Mouse (Mus musculus): ENCODE measurements around the gene Olfr1415. TPM values are rescaled to one million over a fixed set of nuclear protein-coding genes. Genes with fewer than 3 reads are reported as not detected.

The Olfr1415 gene
- total and polyA plus RNA-seq, 3 experiments: not detected

- Histone ChIP-seq H3K4me3 (replicated peaks in 1 of 3; ENCODE audit: low read depth in 2 of 3, low read length in 2 of 3, poor library complexity in 1 of 3) (no peak overlapping the region), H3K36me3 (replicated peaks in 1 of 2; ENCODE audit: control insufficient read depth in 1 of 2, insufficient read depth in 1 of 2, low read length in 1 of 2) (no peaks in the 10 kb centered on the region), H3K27ac (ENCODE audit: insufficient read depth, low read depth) (no peak overlapping the region), H3K79me2 (replicated peaks; ENCODE audit: control insufficient read depth, extremely low read depth, insufficient read depth, poor library complexity, severe bottlenecking) (no peaks in the 10 kb centered on the region), H3K9ac (ENCODE audit: insufficient read depth, low read depth) (no peak overlapping the region), H3K4me1 (ENCODE audit: control insufficient read depth in 1 of 2, insufficient read depth in 2 of 2) (no peaks in the 10 kb centered on the region), H3K4me2 (ENCODE audit: insufficient read depth, low read depth, poor library complexity, severe bottlenecking) (no peak overlapping the region), H3K9me3 (replicated peaks; ENCODE audit: low read length) (no peaks in the 10 kb centered on the region), H3K27me3 (replicated peaks) (peaks cover 58% of the 10 kb centered on the region)
- DNase-seq (ENCODE audit: extremely low read depth): no peak
- in situ Hi-C loops (cut with MboI; ENCODE audit: low pct_ligation_motif_present, low pct_unique_long_range_greater_than_20kb, low sequenced_read_pairs) (no loop called here), dilution Hi-C loops (cut with MboI; ENCODE audit: extremely low pct_ligation_motif_present, extremely low pct_unique_long_range_greater_than_20kb, low sequenced_read_pairs) (no loop called here)
- TF ChIP-seq CHD2 (IDR thresholded peaks at IDR 0.05; ENCODE audit: low read length): no peak
- TF ChIP-seq MYC (IDR thresholded peaks at IDR 0.05; ENCODE audit: low read depth, low read length): no peak
- TF ChIP-seq ZNF384 (IDR thresholded peaks at IDR 0.05; ENCODE audit: low read depth, low read length): no peak
- no peak for TF ChIP-seq KAT2A (IDR thresholded peaks at IDR 0.05; ENCODE audit: insufficient replicate concordance, low read length)
- no peak for TF ChIP-seq CHD1 (IDR thresholded peaks at IDR 0.05; ENCODE audit: low read depth, low read length)
- TF ChIP-seq SMC3 (IDR thresholded peaks at IDR 0.05; ENCODE audit: low read depth, low read length): no peak
- no peak for TF ChIP-seq SIN3A (IDR thresholded peaks at IDR 0.05; ENCODE audit: low read length)
- no peak for TF ChIP-seq MAFK (IDR thresholded peaks at IDR 0.05; ENCODE audit: insufficient replicate concordance, low read length)
- TF ChIP-seq RCOR1 (conservative IDR thresholded peaks at IDR 0.05; ENCODE audit: low read depth, low read length): no peak
- TF ChIP-seq GABPA (IDR thresholded peaks at IDR 0.05; ENCODE audit: insufficient replicate concordance, low read depth, low read length): no peak
- no peak for TF ChIP-seq MAX (IDR thresholded peaks at IDR 0.05; ENCODE audit: low read length)
- no peak for TF ChIP-seq POLR2A (IDR thresholded peaks at IDR 0.05; ENCODE audit: low read depth, low read length)
- TF ChIP-seq E2F4 (IDR thresholded peaks at IDR 0.05; ENCODE audit: insufficient replicate concordance, low read depth, low read length): no peak
- no peak for TF ChIP-seq USF2 (conservative IDR thresholded peaks at IDR 0.05; ENCODE audit: low read depth, low read length)
- no peak for TF ChIP-seq PAX5 (IDR thresholded peaks at IDR 0.05; ENCODE audit: low read length)
- no peak for TF ChIP-seq TBP (conservative IDR thresholded peaks at IDR 0.05; ENCODE audit: low read depth, low read length)
- no peak for TF ChIP-seq JUND (conservative IDR thresholded peaks at IDR 0.05; ENCODE audit: low read depth, low read length)
- no peak for TF ChIP-seq NELFE (IDR thresholded peaks at IDR 0.05; ENCODE audit: low read depth, low read length)
Observed at GRCm38 (mm10) chr1:92523764-92524163, 27.9 kb upstream of the Olfr1415 start.

DNA sequence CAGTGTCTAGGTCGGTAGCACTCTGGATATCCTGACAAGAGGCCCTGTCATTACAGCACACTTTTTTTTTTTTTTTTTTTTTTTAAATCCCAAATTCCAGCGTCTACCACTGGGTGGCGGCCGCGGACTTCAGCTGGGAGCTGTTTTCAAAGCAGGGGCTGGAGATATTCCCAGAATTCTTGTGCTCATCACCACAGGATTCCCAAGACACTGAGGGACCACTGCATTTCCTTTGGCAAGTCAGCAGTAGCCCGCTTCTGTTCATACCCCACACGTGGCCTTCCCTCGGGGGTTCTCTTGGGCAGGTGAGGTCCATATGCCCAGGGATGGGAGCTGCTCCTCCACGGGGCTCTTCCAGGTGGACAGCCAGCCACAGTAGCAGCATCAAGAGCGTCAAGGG is 25.5 kb upstream of the Olfr1415 start:
- no peaks in the 10 kb centered on the region for H3K36me3 ChIP-seq (replicated peaks in 1 of 2; ENCODE audit: control insufficient read depth in 1 of 2, insufficient read depth in 1 of 2, low read length in 1 of 2)
- peaks cover 76% of the 10 kb centered on the region for H3K27me3 ChIP-seq (replicated peaks)
- in situ Hi-C loops (cut with MboI; ENCODE audit: low pct_ligation_motif_present, low pct_unique_long_range_greater_than_20kb, low sequenced_read_pairs): no loop called here
- no peak overlapping the region for H3K27ac ChIP-seq (ENCODE audit: insufficient read depth, low read depth)
- peak; percentile 9 for DNase-seq (ENCODE audit: extremely low read depth)
- no peak overlapping the region for H3K9ac ChIP-seq (ENCODE audit: insufficient read depth, low read depth)
- TF ChIP-seq MXI1 (IDR thresholded peaks at IDR 0.05; ENCODE audit: low read depth, low read length) (no peak), IRF4 (IDR thresholded peaks at IDR 0.05; ENCODE audit: low read depth, low read length) (no peak), USF1 (IDR thresholded peaks at IDR 0.05; ENCODE audit: low read depth, low read length) (no peak), NRF1 (IDR thresholded peaks at IDR 0.05; ENCODE audit: low read depth, low read length) (no peak), TCF12 (IDR thresholded peaks at IDR 0.05; ENCODE audit: low read depth, low read length) (no peak), CTCF (conservative IDR thresholded peaks at IDR 0.05 in 1 of 2, IDR thresholded peaks at IDR 0.05 in 1 of 2; ENCODE audit: low read depth in 2 of 2, low read length in 2 of 2) (peak; percentile 38 to 79; a peak in 3 of 4 replicates), RAD21 (IDR thresholded peaks at IDR 0.05; ENCODE audit: low read depth, low read length) (peak; percentile 75), ZNF384 (IDR thresholded peaks at IDR 0.05; ENCODE audit: low read depth, low read length) (peak; percentile 99), USF2 (conservative IDR thresholded peaks at IDR 0.05; ENCODE audit: low read depth, low read length) (no peak), SMC3 (IDR thresholded peaks at IDR 0.05; ENCODE audit: low read depth, low read length) (peak; percentile 72), MYC (IDR thresholded peaks at IDR 0.05; ENCODE audit: low read depth, low read length) (no peak), MEF2A (IDR thresholded peaks at IDR 0.05; ENCODE audit: borderline replicate concordance, low read depth, low read length) (no peak)
- dilution Hi-C loops (cut with MboI; ENCODE audit: extremely low pct_ligation_motif_present, extremely low pct_unique_long_range_greater_than_20kb, low sequenced_read_pairs): no loop called here
- H3K79me2 ChIP-seq (replicated peaks; ENCODE audit: control insufficient read depth, extremely low read depth, insufficient read depth, poor library complexity, severe bottlenecking): no peaks in the 10 kb centered on the region
- no peak overlapping the region for H3K4me3 ChIP-seq (replicated peaks in 1 of 3; ENCODE audit: low read depth in 2 of 3, low read length in 2 of 3, poor library complexity in 1 of 3)
- no peaks in the 10 kb centered on the region for H3K9me3 ChIP-seq (replicated peaks; ENCODE audit: low read length)
- no peak overlapping the region for H3K4me2 ChIP-seq (ENCODE audit: insufficient read depth, low read depth, poor library complexity, severe bottlenecking)
- H3K4me1 ChIP-seq (ENCODE audit: control insufficient read depth in 1 of 2, insufficient read depth in 2 of 2): no peaks in the 10 kb centered on the region
